In the genomic region with DNA sequence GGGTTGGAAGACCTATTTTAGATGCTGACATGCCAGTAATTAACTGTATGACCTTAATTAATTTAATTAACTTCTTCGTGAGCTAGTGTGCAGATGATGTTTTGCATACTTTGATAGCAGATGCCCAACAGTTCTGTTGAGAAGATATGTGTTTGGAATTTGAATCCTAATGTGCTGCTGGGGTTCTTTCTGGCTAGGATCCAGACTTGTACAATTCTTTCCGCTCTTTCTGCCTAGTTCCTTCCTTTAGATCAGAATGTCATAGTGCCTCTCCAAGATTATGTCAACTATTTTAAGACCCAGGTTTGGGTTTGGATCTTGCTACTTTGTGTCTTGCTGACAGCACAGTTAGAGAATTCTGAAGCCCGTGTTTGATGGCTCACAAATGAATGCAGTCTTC, we compare ENCODE assay signal across 18 mouse cellular contexts.
DNase-seq lines count a peak whose midpoint lies in the region; ATAC-seq and TF ChIP-seq lines count a peak whose summit lies in the region.
"Had no signal": no experiment of that assay in that cellular context is flagged by ENCODE, and none has a peak within 500 bp of the region (broad histone marks: within the 10 kb centered on the region; RNA-seq: fewer than 3 reads in every experiment).

No protein-coding gene starts in this region.

- no peak for TF ChIP-seq CTCF in lung, embryonic 14.5 days (IDR thresholded peaks at IDR 0.05; ENCODE audit: low read depth)
- no peak for TF ChIP-seq CTCF in heart, adult 2 months (IDR thresholded peaks at IDR 0.05)

- H3K4me1 ChIP-seq in forebrain, embryonic 14.5 days (ENCODE audit: control insufficient read depth, insufficient read depth, low read length): peaks cover 8% of the 10 kb centered on the region
- no peaks in the 10 kb centered on the region for H3K4me1 ChIP-seq in forebrain, embryonic 11.5 days (replicated peaks; ENCODE audit: control insufficient read depth, insufficient read depth, low read length)
- H3K4me1 ChIP-seq in lung, embryonic 14.5 days (ENCODE audit: insufficient read depth): no peaks in the 10 kb centered on the region
- H3K4me1 ChIP-seq in heart, adult 2 months (ENCODE audit: control insufficient read depth, insufficient read depth, low read length): no peaks in the 10 kb centered on the region
- H3K4me1 ChIP-seq: embryonic facial prominence, embryonic 10.5 days; heart, embryonic 12.5 days; hindbrain, embryonic 10.5 days had no signal

- no peak overlapping the region for H3K27ac ChIP-seq in forebrain, embryonic 14.5 days (ENCODE audit: low read depth, low read length)
- H3K27ac ChIP-seq in forebrain, embryonic 11.5 days (ENCODE audit: low read depth, low read length): no peak overlapping the region
- no peak overlapping the region for H3K27ac ChIP-seq in lung, embryonic 14.5 days (ENCODE audit: low read depth)
- H3K27ac ChIP-seq in heart, adult 2 months: no peak overlapping the region
- H3K27ac ChIP-seq: embryonic facial prominence, embryonic 10.5 days; hindbrain, embryonic 10.5 days had no signal

- H3K36me3 ChIP-seq in forebrain, embryonic 14.5 days (ENCODE audit: control insufficient read depth, insufficient read depth, low read length): no peaks in the 10 kb centered on the region
- no peaks in the 10 kb centered on the region for H3K36me3 ChIP-seq in forebrain, embryonic 11.5 days (ENCODE audit: control insufficient read depth, insufficient read depth, low read length)
- no peaks in the 10 kb centered on the region for H3K36me3 ChIP-seq in lung, embryonic 14.5 days (ENCODE audit: insufficient read depth)
- no peaks in the 10 kb centered on the region for H3K36me3 ChIP-seq in heart, adult 2 months (ENCODE audit: control insufficient read depth, insufficient read depth, low read length)
- H3K36me3 ChIP-seq: embryonic facial prominence, embryonic 10.5 days; heart, embryonic 12.5 days; hindbrain, embryonic 10.5 days had no signal

- H3K79me2 ChIP-seq in heart, adult 2 months (replicated peaks; ENCODE audit: control insufficient read depth, insufficient read depth, low read length): no peaks in the 10 kb centered on the region

- H3K27me3 ChIP-seq in forebrain, embryonic 14.5 days (replicated peaks; ENCODE audit: control insufficient read depth, insufficient read depth, low read length): no peaks in the 10 kb centered on the region
- H3K27me3 ChIP-seq in forebrain, embryonic 11.5 days (ENCODE audit: control insufficient read depth, insufficient read depth, low read length): no peaks in the 10 kb centered on the region
- H3K27me3 ChIP-seq in lung, embryonic 14.5 days (ENCODE audit: insufficient read depth, low read length): no peaks in the 10 kb centered on the region
- H3K27me3 ChIP-seq in heart, adult 2 months (ENCODE audit: control insufficient read depth, insufficient read depth, low read length): no peaks in the 10 kb centered on the region
- H3K27me3 ChIP-seq: heart, embryonic 12.5 days; Patski had no signal

- H3K4me2 ChIP-seq in forebrain, embryonic 14.5 days (ENCODE audit: low read length): no peak overlapping the region
- no peak overlapping the region for H3K4me2 ChIP-seq in forebrain, embryonic 11.5 days (ENCODE audit: low read depth, low read length, severe bottlenecking)
- no peak overlapping the region for H3K4me2 ChIP-seq in lung, embryonic 14.5 days
- H3K4me2 ChIP-seq: heart, embryonic 12.5 days had no signal

- intact Hi-C loops in heart, adult 2 months (cut with DNase I): no loop called here

- 36% methylated on average over 3 of the region's 3 CpGs for WGBS in forebrain, embryonic 14.5 days
- 85% methylated on average over 3 of the region's 3 CpGs for WGBS in forebrain, embryonic 11.5 days
- 42% methylated on average over 3 of the region's 3 CpGs for WGBS in lung, embryonic 14.5 days
- WGBS in heart, adult 2 months: 32% methylated on average over 3 of the region's 3 CpGs

- TF ChIP-seq POLR2A in heart, adult 2 months (IDR thresholded peaks at IDR 0.05; ENCODE audit: insufficient read depth, low read depth, low read length): no peak

- DNase-seq in forebrain, embryonic 14.5 days (ENCODE audit: low spot score): peak; percentile 63
- DNase-seq in forebrain, embryonic 11.5 days (ENCODE audit: low spot score): no peak
- DNase-seq in lung, embryonic 14.5 days: peak; percentile 45
- DNase-seq in lung, postnatal 4 days: no peak
- DNase-seq in brain, adult 2 months (ENCODE audit: low read depth, low spot score): peak; percentile 5
- no peak for DNase-seq in heart, adult 2 months
- DNase-seq in kidney, postnatal 14 days: no peak
- DNase-seq: adrenal gland, postnatal 14 days; cerebellum, adult 2 months; cerebellum, postnatal 10 days; gastrocnemius, postnatal 14 days had no signal

- no peaks in the 10 kb centered on the region for H3K9me3 ChIP-seq in forebrain, embryonic 14.5 days (replicated peaks; ENCODE audit: control insufficient read depth, low read length)
- no peaks in the 10 kb centered on the region for H3K9me3 ChIP-seq in forebrain, embryonic 11.5 days (ENCODE audit: control insufficient read depth, low read length)
- no peaks in the 10 kb centered on the region for H3K9me3 ChIP-seq in lung, embryonic 14.5 days (ENCODE audit: low read depth, low read length)
- H3K9me3 ChIP-seq: embryonic facial prominence, embryonic 10.5 days; heart, embryonic 12.5 days; hindbrain, embryonic 10.5 days had no signal

- ATAC-seq in forebrain, embryonic 14.5 days: peak; percentile 68; the same call in 1 of the 2 replicates
- no peak for ATAC-seq in forebrain, embryonic 11.5 days (replicated peaks; ENCODE audit: low FRiP score)
- ATAC-seq in lung, embryonic 14.5 days (ENCODE audit: insufficient read depth): no peak
- ATAC-seq: activated CD4-positive, CD25-positive, alpha-beta regulatory T cell, adult 4 months; hindbrain, embryonic 16.5 days; inflammation-experienced regulatory T-cells, adult 6 months; Patski had no signal

- H3K4me3 ChIP-seq in forebrain, embryonic 14.5 days (ENCODE audit: low read depth, low read length): no peak overlapping the region
- no peak overlapping the region for H3K4me3 ChIP-seq in forebrain, embryonic 11.5 days (ENCODE audit: low read depth, low read length)
- H3K4me3 ChIP-seq in lung, embryonic 14.5 days (ENCODE audit: low read depth, low read length): no peak overlapping the region
- no peak overlapping the region for H3K4me3 ChIP-seq in heart, adult 2 months
- H3K4me3 ChIP-seq: embryonic facial prominence, embryonic 10.5 days; heart, embryonic 12.5 days; hindbrain, embryonic 10.5 days had no signal

- no peak overlapping the region for H3K9ac ChIP-seq in forebrain, embryonic 14.5 days (ENCODE audit: low read length)
- no peak overlapping the region for H3K9ac ChIP-seq in forebrain, embryonic 11.5 days (ENCODE audit: low read length)
- no peak overlapping the region for H3K9ac ChIP-seq in lung, embryonic 14.5 days
- no peak overlapping the region for H3K9ac ChIP-seq in heart, adult 2 months (ENCODE audit: low read depth, low read length)
- H3K9ac ChIP-seq: heart, embryonic 12.5 days had no signal

- TF ChIP-seq EP300 in heart, adult 2 months (IDR thresholded peaks at IDR 0.05; ENCODE audit: insufficient read depth, low read depth, low read length): no peak

Comparison
In these comparisons a context has a peak if more than half of its experiments do, and no peak if none do; other contexts are left out.
1. DNase-seq: peak in forebrain, embryonic 14.5 days (single experiment), lung, embryonic 14.5 days (single experiment) and brain, adult 2 months (single experiment); none in forebrain, embryonic 11.5 days (single experiment), lung, postnatal 4 days (0 of 2), heart, adult 2 months (0 of 2) and kidney, postnatal 14 days (single experiment).